Mouse (Mus musculus) kidney, adult 2 months (tissue): Measurements from ENCODE around the gene Nav2.

Experiments used
- CTCF ChIP-seq: fragments of 200-500 bp; conservative IDR thresholded peaks from 2 replicates; pipeline ENCODE4 v1.5.1; 2011; ENCODE audit warnings: low read depth, mild to moderate bottlenecking, control low read depth, low read length, moderate library complexity, mixed read lengths; ENCODE audit not compliant: insufficient read depth, insufficient read length
- POLR2A ChIP-seq: fragments of 200-500 bp; IDR thresholded peaks from one replicate; pipeline ENCODE4 v1.6.1; 2011; ENCODE audit warnings: low read depth, low read length, control low read depth

GRCm38 (mm10) chr7:49119794-49120487 is 211.4 kb downstream of the Nav2 start:
- no peak for TF ChIP-seq CTCF
- no peak for TF ChIP-seq POLR2A
